Mouse (Mus musculus): Measurements from ENCODE around the gene Uqcrq.
A peak's percentile ranks its signal among the peaks of the same experiment; 100 is the strongest.
"Not testable (repeated sequence)": the region's sequence is repeated elsewhere in the genome, so short reads cannot be mapped to it uniquely, and the experiment has no call there.

Gene Uqcrq

DNA sequence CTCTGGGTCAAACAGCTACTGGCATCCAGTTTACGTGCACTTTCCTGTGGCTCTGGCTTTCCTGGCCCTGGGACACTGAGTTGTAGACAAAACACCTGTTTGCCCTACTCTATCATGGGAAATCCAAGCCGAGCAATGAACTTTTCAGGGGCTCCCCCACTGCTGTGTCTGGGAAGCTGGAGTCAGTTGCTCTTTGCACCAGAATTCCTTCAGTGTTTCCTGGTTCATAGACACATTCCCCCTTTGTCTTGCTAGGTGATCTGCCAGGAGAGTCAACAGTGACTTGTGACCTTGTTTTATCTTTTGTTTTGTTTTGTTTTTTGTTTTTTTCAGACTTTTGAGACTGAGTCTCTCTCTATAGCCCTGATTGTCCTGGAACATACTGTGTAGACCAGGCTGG, 20.7 kb upstream of the Uqcrq start:
- DNase-seq (ENCODE audit: low read depth, low spot score), result no peak

DNA sequence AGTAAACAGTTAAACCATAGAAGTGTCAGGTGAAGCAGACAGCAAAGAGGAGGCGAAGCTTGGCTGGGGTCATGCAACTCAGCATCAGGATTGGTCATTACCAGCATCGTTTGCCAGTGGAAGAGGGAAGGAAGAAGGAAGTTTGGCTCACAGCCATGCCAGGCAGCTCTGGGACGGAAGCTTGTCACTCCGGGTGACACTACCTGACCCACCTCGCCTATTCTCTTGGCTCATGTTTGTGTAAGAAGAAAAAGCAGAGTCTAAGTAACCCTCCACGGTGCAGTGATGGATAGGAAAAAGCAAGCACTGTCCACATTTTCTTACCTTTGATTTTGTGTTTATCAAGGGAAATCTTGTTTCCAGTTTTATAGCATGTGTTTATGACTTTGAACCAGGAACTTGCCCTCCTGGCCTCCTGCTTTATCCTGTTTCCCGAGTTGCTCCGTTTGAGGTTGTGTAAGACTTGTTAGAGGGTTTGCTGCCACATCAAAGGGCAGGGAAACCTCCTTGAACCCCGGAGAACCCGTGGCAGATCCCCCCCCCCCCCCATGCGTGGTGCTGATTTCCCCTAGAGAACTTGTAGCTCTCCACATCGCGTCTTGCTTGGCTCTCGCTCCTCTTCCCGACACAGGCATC, 19.6 kb upstream of the Uqcrq start:
- no peak for DNase-seq (ENCODE audit: low read depth, low spot score)

DNA sequence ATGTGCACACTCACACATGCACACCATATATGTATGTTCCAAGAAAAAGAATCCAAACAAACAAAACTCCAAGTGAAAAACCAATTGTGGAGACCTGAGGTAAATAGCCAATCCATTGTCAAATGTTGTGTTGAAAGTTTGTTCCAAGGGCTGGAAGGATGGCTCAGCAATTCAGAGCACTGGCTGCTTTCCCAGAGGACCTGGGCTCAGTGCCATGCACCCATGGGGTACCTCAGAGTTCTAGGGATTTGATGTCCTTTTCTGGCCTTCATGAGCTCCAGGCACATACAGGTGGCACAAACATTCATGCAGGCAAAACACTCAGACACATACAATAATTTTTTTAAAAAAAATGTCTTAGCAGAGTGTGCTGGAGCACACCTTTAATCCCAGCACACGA, 17.9 kb upstream of the Uqcrq start:
- no peak for DNase-seq (ENCODE audit: low read depth, low spot score)

DNA sequence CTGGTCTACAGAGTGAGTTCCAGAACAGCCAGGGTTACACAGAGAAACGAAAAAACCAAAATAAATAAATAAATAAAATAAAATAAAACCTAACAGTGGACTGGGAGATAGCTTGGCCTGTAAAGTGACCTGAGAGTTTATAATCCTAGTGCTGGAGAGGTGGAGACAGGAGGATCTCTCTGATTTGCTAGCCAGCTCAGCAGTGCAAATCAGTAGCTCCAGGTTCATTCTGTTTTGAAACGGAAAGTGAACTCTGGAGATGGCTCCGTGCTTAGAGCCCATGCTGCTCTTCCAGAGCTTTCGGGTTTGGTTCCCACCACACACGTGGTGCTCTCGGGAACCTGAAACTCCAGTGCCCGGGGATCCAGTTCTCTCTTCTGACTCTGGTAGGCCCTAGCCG, 17.4 kb upstream of the Uqcrq start:
- no peak for DNase-seq (ENCODE audit: low read depth, low spot score)

DNA sequence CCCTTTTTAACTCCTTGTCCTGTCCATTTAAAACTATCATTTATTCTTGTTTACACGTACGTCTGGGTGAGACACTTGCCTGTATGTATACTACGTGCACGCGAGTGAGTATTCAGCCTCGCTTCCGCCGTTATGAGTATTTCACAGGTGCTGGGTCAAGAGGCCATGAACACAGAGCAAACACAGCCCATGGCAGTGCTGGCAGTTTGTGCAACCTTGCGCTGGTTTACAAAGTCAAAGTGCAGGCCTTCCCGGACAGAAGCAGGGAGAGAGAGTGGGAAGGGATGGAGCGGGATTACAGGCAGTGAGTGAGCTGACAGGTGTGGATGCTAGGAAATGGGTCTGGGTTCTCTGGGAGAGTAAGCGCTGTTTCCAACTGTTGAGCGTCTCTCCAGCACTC, 15.6 kb upstream of the Uqcrq start:
- no peak for DNase-seq (ENCODE audit: low read depth, low spot score)

DNA sequence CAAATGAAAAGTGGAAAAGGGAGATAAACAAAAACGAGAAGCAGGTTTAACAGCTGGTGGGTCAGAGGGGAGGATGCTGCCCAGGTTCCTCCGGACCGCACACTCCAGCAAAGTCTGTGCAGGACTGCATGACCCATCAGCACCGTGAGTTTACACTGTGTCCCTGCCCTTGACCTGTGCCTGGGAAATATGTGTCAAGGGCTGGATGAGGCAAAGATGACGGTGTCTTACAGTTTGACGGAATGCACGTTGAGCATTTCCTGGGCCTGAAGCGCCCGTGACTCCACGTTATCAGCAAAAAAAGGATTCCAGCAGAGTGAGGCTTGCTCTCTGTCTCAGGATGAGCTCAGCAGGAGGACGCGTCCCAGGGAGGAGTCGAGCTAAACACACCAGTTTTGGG, 14.9 kb upstream of the Uqcrq start:
- DNase-seq (ENCODE audit: low read depth, low spot score), result no peak

DNA sequence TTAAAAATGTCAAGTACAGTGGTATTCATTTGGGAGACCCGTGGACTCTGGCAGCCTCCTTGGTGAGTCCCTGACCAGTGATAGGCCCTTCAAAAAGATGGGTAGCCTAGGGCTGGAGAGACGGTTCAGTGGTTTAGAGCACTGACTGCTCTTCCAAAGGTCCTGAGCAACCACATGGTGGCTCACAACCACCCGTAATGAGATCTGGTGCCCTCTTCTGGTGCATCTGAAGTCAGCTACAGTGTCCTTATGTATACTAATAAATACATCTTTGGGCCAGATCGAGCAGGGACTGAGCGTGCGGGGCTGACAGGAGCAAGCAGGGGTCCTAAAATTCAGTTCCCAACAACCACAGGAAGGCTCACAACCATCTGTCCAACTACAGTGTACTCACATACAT, 13.2 kb upstream of the Uqcrq start:
- DNase-seq (ENCODE audit: low read depth, low spot score), result peak; percentile 64

DNA sequence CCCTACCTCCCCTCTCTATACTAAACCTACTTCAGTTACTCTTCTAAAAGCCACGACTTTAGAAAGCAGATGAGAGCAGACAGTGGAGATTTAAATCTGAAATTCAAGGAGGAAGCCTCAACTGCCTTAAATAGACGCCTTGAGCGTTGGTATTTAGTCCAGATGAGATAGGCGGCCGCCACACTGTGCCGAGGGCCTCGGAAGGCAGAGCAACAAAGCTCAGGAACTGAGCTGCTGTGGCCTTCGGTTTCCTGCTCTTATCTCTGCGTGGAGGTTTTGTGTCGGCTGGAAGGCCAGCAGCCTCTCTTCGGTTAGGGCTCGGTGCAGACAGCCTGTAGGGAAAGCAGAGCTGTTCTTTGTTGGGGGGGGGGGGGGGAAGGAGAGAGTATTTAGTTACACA, 11.3 kb upstream of the Uqcrq start:
- DNase-seq (ENCODE audit: low read depth, low spot score), result no peak

DNA sequence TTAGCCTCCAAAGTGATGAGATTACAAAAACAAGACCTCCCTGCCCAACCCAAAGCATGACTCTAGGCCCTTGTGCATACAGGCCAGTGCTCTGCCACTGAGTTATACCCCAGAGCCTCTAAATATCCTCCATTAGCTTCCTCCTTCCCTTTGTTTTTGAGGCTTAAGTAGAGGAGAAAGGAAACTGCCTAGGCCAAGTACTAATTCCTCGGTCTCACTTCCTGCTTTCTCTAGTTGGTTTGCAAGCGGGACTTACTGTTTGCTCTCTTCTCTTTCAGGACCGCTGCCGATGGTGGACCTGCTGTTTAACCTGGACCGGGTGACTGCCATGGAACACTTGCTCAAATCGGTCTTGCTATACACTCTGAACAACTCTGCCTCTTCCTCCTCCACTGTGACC, 5.7 kb upstream of the Uqcrq start:
- DNase-seq (ENCODE audit: low read depth, low spot score), result no peak

DNA sequence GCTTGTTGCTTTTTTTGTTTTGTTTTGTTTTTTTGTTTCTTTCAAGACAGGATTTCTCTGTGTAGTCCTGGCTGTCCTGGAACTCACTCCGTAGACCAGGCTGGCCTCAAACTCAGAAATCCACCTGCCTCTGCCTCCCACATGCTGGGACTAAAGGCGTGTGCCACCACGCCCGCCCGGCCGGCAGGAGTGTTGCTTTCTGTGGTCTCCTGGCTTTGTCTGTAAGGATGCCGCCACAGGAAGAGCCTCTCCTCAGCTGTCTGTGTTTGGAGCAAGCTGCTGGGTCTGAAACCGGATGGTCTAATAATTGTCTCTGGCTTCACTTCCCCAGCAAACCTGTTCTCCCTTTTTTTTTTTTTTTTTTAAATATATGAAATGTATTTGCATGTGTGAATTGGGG, 4.9 kb upstream of the Uqcrq start:
- peak; percentile 51 for DNase-seq (ENCODE audit: low read depth, low spot score)

DNA sequence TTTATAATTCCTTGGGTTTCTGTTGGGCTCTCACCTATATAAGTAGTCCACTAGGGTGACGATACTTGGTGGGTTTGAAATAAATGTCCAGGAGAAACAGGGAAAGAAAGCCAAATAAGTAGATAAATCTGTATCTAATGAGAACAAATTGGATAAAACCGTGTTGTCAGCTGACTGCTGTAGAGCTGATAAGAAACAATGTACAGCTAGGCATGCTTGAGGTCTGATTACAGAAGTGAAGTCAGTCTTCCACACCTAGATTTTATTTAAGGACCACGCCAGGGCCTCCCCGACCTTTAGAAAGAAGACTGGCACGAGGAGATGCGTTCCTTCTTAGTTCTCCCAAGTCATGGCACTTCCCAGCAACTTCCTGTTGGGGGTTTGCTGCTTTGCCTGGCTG, 2.4 kb upstream of the Uqcrq start:
- no peak for DNase-seq (ENCODE audit: low read depth, low spot score)

DNA sequence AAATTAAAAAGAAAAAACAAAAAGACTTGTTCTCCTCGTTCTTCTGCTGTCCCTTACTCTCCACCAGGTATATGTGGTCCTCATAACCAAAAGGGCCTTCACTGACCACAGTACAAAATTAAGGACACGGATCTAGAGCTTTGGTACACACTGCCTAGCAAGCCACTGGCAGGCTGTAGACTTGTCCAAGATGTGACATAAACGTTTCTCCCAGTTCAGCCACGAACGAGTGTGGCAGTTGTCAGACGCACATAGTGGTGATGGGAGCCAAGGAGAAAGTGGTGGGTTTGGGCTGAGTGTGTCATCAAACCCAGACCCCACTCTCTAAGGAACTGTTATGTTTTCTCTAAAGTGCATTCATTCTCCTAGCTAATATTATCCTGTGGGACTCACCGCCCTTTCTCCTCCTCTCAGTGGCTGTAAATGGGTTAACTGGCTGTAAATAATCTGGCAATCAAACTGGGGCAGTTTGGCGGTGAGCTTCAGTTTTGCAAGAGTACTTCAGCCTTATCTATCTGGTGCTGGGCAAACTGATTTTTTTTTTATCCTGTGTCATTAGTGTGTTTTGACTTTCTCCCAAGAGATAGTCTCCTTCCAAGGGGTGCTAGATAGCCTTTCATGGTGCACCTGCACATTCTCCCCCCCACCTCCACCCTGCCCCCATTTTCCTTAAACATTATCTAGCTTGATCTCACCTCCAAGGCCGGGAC, 871 bp upstream of the Uqcrq start:
- no peak for DNase-seq (ENCODE audit: low read depth, low spot score)

DNA sequence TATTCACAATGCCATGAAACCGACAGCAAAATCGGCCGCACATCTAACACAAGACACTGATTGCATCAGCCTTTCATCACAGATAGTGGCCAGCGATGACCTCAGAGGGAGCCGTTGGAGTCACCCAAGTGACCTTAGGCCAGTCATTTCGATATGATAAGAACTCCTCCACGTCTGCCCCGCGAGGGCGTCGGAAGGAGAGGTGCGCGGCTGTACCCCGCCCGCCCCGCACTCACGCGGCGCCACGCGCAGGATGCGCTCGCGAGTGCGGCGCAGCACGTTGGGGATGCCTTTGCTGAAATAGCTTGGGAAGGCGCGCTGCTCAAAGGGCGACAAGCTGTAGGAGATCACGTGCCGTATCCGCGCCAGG, 346 bp downstream of the Uqcrq start:
- no peak for DNase-seq (ENCODE audit: low read depth, low spot score)

DNA sequence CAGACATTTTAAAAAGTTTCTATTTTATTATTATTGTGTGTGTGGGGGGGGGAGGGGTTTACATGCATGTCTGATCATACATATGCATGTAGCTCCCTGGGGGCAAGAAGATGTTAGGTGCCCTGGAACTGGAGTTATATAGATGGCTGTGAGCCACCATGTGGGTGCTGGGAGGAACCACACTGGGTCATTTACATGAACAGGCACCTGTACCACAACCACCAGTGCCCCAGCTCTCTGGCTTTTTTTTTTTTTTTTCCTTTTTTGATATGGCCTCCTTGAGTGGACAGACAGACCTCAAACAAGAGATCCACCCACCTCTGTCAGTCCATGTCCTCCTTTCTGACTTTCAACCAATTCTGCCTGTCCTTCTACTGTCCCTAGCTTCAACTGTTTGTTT, 1.4 kb downstream of the Uqcrq start:
- peak; percentile 42 for DNase-seq (ENCODE audit: low read depth, low spot score)

DNA sequence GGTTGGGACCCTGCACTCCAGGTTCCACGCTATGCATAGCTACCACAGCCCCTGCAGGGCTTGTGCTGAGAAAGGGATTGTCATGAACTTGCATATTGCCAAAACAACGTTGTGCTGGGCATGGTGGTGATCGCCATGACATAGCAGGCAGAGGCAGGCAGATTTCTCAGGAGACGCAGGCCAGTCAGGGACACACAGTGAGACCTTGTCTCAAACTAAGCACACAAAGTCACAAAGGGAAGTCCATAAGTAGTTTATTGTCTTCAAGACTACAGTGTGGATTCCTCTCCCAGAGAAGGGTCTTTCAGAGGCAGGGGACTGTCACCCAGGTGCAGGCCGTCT, 1.9 kb downstream of the Uqcrq start:
- DNase-seq (ENCODE audit: low read depth, low spot score), result no peak

DNA sequence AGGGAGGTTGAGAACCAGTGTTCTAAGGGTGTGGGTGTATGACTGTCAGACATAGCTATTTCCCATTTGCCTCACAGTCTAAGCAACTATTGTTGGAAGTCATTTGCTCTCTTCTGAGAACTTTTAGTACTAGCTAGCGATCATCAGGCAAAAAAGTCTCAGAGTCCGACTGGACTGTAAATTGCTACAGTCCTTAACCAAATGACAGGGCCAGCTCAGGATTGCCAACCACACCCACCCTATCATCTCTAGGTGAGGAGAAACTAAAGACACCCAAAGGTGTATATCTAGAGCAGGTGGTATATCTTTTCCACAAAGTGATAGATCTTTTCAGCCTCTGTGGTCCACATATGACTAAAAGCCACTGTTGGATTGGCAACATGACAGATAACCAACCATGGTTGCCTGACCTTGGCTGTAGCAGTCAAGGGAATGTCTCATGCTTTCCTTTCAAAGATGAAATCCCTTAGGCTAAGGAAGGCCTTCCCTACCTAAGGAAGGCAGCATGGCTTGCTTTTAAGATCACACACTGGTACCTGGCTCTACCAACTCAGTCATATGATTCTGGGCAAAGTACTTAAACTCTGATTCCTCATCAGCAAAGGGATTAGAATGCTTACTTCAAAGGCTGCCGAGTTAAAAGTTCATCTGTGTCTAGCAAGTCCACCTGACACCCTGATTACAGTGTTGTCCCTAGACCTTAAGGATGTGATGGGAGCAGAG, 2.5 kb downstream of the Uqcrq start:
- no peak for DNase-seq (ENCODE audit: low read depth, low spot score)

DNA sequence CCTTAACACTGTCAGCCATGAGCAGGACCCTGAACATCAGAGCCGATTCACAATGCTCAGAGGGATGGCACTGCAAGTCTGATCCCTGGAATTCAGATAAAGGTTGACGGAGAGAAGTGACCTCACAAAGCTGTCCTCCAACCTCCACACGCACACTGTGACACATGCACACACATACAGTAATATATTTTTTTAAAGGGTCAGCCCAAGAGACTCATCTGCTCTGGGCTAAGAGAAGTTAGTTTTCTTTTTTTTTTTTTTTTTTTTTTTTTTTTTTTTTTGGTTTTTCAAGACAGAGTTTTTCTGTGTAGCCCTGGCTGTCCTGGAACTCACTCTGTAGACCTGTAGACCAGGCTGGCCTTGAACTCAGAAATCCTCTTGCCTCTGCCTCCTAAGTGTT, 3.7 kb downstream of the Uqcrq start:
- not testable (repeated sequence) for DNase-seq (ENCODE audit: low read depth, low spot score)

DNA sequence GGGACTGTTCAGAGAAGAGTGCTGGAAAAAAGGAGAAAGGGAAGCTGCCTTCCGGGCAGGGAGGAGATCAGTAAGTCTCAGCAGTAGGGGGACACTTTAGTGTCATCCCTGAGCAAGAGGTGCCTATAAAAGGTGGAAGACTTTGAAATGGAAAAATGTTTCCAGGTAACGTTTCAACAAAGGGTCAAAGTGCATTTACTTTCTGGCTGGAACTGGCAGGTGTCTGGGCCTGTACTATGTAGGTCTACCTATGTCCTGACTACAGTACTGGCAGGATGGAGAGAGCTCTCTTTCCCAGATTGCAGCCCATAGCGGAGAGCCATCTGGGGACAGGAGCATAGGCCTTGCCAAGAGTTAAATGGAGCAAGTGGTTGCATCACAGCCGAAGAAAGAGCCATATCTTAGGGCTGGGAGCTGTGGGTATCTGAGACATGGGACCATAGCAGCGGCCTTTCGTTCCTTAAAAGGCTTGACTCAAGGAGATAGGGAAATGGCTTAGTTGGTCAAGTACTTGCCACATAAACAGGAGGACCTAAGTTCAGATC, 4.8 kb downstream of the Uqcrq start:
- no peak for DNase-seq (ENCODE audit: low read depth, low spot score)

DNA sequence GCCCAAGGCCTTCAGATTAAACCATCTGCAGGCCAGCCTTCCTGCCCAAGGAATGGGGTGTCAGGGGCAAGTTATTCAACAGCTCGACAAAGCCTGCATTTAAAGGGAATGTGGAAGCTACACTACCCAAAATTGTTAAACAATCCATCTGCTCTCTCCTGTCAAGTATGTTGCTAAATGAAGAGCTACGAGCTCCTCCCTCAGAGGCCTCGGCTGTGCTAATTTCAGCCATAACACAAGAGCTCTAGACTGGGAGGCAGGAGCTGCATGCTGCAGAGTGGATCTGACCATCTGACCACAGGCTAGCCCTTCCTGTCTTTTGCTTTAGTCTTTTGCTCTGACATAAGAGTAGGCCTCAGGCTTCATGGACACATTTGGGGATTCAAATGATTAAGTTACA, 5.4 kb downstream of the Uqcrq start:
- no peak for DNase-seq (ENCODE audit: low read depth, low spot score)

DNA sequence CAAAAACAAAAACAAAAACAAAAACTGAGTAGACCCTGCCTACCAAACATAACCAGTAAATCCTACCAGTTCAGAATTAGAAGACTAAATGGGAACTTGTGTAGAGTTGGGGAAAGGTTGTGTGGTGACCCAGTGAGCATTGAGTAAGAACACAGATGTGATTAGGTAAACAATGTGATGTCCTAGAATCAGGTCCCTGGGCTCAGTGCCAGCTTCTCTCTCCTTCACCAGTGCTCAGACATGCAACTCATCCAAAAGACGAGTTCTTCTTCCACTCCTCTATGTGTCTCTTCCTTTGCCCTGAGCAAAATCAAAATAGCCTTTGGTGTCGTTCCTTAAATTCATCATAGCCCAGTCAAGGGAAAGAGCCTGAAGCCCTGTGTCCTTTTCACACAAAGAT, 5.8 kb downstream of the Uqcrq start:
- DNase-seq (ENCODE audit: low read depth, low spot score), result no peak

DNA sequence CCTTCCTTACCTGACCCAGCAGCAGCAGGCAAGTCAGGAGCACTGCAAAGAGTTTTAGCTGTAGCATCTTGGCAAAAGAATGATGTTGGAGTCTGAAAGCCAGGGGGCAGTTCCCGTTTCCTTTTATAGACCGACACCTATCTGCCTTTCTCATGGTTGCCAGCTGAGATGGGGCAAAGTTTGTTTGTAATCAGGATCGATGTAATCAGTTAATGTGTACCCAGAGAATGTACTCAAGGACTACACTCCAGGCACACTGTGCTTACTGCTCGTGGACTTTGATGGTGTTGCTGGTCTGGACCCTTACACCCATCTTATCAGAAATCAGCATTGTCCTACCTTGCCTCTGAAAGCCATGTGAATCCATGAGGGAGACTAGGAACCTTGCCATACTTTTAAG, 7.6 kb downstream of the Uqcrq start, which contains the start of gene Leap2:
Leap2 (minus strand) TSS at position 135 of the 400 bp plus-strand sequence.
- no peak for DNase-seq (ENCODE audit: low read depth, low spot score)

DNA sequence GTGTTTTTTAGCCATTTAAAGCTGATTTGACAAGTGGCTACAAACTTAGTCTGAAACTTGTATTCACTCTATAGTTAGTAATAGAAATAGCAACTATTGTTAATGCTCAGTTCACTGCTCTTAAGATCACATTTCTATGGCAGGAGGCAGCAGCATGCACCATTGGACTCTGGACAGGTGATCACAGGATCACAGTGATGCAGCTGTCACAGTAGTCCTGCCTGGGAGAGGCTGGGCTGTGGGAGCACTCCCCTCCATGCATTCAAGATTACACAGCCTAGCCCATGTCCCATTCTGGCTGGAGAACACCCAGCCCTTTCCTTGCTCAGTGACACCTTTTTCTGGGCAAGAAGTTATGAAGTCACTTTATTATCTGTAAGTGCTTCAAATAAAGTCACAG, 12.6 kb downstream of the Uqcrq start:
- DNase-seq (ENCODE audit: low read depth, low spot score), result no peak

DNA sequence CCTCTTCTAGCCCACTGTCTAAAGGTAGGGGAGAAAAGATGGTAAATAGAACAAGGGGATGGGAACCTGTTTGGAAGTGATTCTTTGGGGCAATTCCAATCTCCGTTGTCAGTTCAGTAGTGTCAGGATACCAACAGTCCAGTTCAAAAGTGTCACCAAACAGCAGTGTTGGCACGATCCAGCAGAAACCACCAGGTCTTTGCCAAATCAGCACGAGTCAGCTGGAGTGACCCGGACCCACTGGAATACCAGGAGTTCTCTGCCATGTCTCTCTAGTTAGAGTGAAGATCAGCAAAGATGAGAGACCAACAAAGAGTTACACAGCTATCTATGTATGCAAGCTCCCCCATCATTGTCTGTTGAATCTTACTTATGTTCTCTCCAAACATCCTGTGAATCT, 16.8 kb downstream of the Uqcrq start:
- DNase-seq (ENCODE audit: low read depth, low spot score), result no peak
